Mouse (Mus musculus) spleen, postnatal 4 days (tissue): ENCODE data around the gene Col25a1.

Source experiments
- DNase-seq, 2 experiments: peaks; one replicate each; pipeline ENCODE4 v3.0.0; 2022; ENCODE audit warnings: low spot score in 2 of 2

Gene Col25a1

GRCm38 (mm10) chr3:130131201-130131600 is at the start of gene Col25a1:
Gene Col25a1, plus strand, starts transcription at chr3:130131501.
- no peak for DNase-seq

- no peak for DNase-seq
These were observed 48.0 kb upstream of the Col25a1 start for GRCm38 (mm10) chr3:130083312-130083711.

GRCm38 (mm10) chr3:130086372-130087080 is 44.8 kb upstream of the Col25a1 start:
- DNase-seq = no peak

- DNase-seq = no peak
These were observed 43.8 kb upstream of the Col25a1 start for GRCm38 (mm10) chr3:130087466-130087865.

GRCm38 (mm10) chr3:130088654-130089053 is 42.6 kb upstream of the Col25a1 start:
- DNase-seq = no peak

- DNase-seq = no peak
These were observed 40.8 kb upstream of the Col25a1 start for GRCm38 (mm10) chr3:130090460-130090859.

GRCm38 (mm10) chr3:130094125-130094704 is 37.1 kb upstream of the Col25a1 start:
- no peak for DNase-seq

- DNase-seq = no peak
These were observed 36.0 kb upstream of the Col25a1 start for GRCm38 (mm10) chr3:130095160-130095781.

GRCm38 (mm10) chr3:130103486-130103885 is 27.8 kb upstream of the Col25a1 start:
- DNase-seq = peak; percentile 23 to 68

GRCm38 (mm10) chr3:130104471-130104870 is 26.8 kb upstream of the Col25a1 start:
- no peak for DNase-seq

- no peak for DNase-seq
These were observed 14.4 kb upstream of the Col25a1 start for GRCm38 (mm10) chr3:130116886-130117285.

GRCm38 (mm10) chr3:130127840-130128239 is 3.5 kb upstream of the Col25a1 start:
- no peak for DNase-seq

GRCm38 (mm10) chr3:130128564-130128963 is 2.7 kb upstream of the Col25a1 start:
- DNase-seq = no peak

- DNase-seq = no peak
These were observed 1.6 kb upstream of the Col25a1 start for GRCm38 (mm10) chr3:130129635-130130206.

- no peak for DNase-seq
These were observed 5.9 kb downstream of the Col25a1 start for GRCm38 (mm10) chr3:130137204-130137603.

GRCm38 (mm10) chr3:130137640-130138039 is 6.3 kb downstream of the Col25a1 start:
- no peak for DNase-seq

- DNase-seq = no peak
These were observed 14.6 kb downstream of the Col25a1 start for GRCm38 (mm10) chr3:130145874-130146273.

GRCm38 (mm10) chr3:130147827-130148226 is 16.5 kb downstream of the Col25a1 start:
- DNase-seq = no peak

GRCm38 (mm10) chr3:130149180-130149579 is 17.9 kb downstream of the Col25a1 start:
- no peak for DNase-seq

GRCm38 (mm10) chr3:130153117-130153516 is 21.8 kb downstream of the Col25a1 start:
- DNase-seq = no peak

GRCm38 (mm10) chr3:130157551-130157950 is 26.2 kb downstream of the Col25a1 start:
- DNase-seq = no peak

GRCm38 (mm10) chr3:130159906-130160305 is 28.6 kb downstream of the Col25a1 start:
- no peak for DNase-seq

GRCm38 (mm10) chr3:130160902-130161301 is 29.6 kb downstream of the Col25a1 start:
- DNase-seq = no peak
